Mouse (Mus musculus) forebrain, embryonic 10.5 days (tissue): Measurements from ENCODE around the gene Capn12. TPM values are rescaled to one million over a fixed set of nuclear protein-coding genes. Genes with fewer than 3 reads are reported as not detected.
"Not testable (repeated sequence)": the region's sequence is repeated elsewhere in the genome, so short reads cannot be mapped to it uniquely, and the experiment has no call there.

Source experiments
- DNase-seq: peaks from one replicate; pipeline ENCODE4 v3.0.0-alpha.2; 2017; ENCODE audit warnings: low spot score; ENCODE audit errors: extremely low spot score
- H3K27ac ChIP-seq: fragments of 300-500 bp; sonication (generic); 2 replicates; pipeline ENCODE4 v1.5.1; 2016; ENCODE audit warnings: mild to moderate bottlenecking
- H3K27me3 ChIP-seq: fragments of 300-500 bp; sonication (generic); 2 replicates; pipeline ENCODE4 v1.6.1; 2016; ENCODE audit warnings: mild to moderate bottlenecking; ENCODE audit not compliant: poor library complexity, severe bottlenecking
- H3K36me3 ChIP-seq: fragments of 300-500 bp; sonication (generic); replicated peaks from 2 replicates; pipeline ENCODE4 v1.6.1; 2016; ENCODE audit warnings: mild to moderate bottlenecking, moderate library complexity
- H3K4me1 ChIP-seq: fragments of 300-500 bp; sonication (generic); 2 replicates; pipeline ENCODE4 v1.6.1; 2016
- H3K4me3 ChIP-seq: fragments of 300-500 bp; sonication (generic); 2 replicates; pipeline ENCODE4 v1.5.1; 2016; ENCODE audit warnings: mild to moderate bottlenecking, moderate library complexity
- H3K9me3 ChIP-seq: fragments of 300-500 bp; sonication (generic); 2 replicates; pipeline ENCODE4 v1.6.1; 2016; ENCODE audit warnings: mild to moderate bottlenecking, moderate library complexity
- WGBS: fragments of 180-500 bp; shearing (Covaris S2); methylation state at CpG from one replicate; pipeline ENCODE4 v1.1.7; 2016; 5-methylcytosine and 5-hydroxymethylcytosine counted together
- polyA plus RNA-seq: library from polyadenylated mRNA; unstranded; fragments of >200 nt; fragmentation: Nextera tagmentation; extraction: Ambion mirVana; gene quantifications from 2 replicates; pipeline ENCODE4 v1.2.1, GENCODE M21; 2016

The Capn12 gene
- polyA plus RNA-seq, 1 experiment from 2014 or later = 0.21 TPM

DNA sequence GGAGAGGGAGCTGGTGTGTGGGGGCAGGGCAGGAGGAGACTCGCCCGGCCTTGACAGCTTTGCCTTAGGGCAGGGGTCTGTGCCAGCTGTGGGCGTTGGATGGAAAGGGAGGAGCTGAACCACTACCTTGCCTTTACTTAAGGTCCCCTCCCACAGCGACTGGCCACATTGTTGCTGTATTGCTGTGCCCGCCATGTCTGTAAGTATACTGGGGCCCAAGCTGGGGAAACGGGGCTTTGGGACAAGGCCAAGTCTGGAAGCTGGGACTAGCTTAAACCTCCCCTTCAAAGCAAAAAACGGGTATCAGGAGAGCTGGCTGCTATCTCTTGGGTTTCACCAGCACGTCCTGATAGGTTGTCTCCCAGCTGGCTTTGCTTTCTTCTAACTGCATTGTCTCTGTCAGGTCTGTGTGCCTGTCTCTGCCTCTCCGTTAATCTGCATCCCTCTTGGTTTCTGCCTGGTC, 16.9 kb upstream of the Capn12 start:
- Histone ChIP-seq H3K4me3 (no peak overlapping the region; the same call in 1 of the 2 replicates), H3K36me3 (no peaks in the 10 kb centered on the region), H3K9me3 (peaks cover 6% of the 10 kb centered on the region; the same call in 1 of the 2 replicates), H3K27ac (peak overlapping the region; percentile 40), H3K27me3 (peaks cover 10% of the 10 kb centered on the region; the same call in 1 of the 2 replicates), H3K4me1 (peaks cover 32% of the 10 kb centered on the region)
- 52% methylated on average over 9 of the region's 9 CpGs for WGBS
- no peak for DNase-seq

GRCm38 (mm10) chr7:28865481-28866300, 15.5 kb upstream of the Capn12 start:
- DNase-seq = peak; percentile 67
- WGBS = 49% methylated on average over 33 of the region's 33 CpGs
- peaks cover 10% of the 10 kb centered on the region; the same call in 1 of the 2 replicates for H3K27me3 ChIP-seq
- H3K36me3 ChIP-seq = no peaks in the 10 kb centered on the region
- H3K27ac ChIP-seq = peak overlapping the region; percentile 68
- H3K4me1 ChIP-seq = peaks cover 32% of the 10 kb centered on the region
- peaks cover 4% of the 10 kb centered on the region; the same call in 1 of the 2 replicates for H3K9me3 ChIP-seq
- peak overlapping the region; percentile 40 for H3K4me3 ChIP-seq

DNA sequence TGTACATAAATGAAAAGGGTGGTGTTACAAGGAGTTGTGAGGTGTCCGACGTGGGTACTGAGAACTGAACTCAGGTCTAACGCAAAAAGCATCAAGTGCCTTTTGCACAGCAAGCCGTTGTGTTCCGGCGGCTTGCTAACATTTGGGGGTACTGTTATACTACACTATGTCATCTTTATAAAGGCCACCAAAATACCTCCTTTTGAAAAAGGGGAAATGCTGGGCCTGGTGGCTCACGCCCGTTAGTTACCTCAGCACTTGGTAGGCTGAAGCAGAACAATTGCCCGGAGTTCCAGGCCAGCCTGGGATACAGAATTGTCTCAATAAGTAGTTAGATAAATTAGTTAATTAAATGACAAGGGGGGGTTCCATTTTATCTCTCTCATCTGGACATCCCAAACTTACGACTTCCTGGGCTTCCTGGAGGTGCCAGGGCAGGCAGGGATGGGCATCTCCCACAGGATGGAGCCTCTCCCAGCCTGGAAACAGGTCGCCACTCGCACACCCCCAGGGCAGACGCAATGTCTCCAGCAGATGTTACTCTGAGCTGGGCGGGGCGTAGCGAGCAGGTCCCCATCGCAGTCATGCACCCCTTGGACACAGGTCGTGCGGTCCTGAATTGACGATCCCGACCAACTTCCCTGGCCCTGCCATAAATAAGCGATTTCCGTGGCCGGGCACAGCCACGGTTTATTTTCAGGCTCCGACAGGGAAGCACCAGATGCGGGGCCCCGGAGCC, 14.3 kb upstream of the Capn12 start:
- H3K4me1 ChIP-seq = peaks cover 32% of the 10 kb centered on the region
- H3K36me3 ChIP-seq = no peaks in the 10 kb centered on the region
- no peak for DNase-seq
- peak overlapping the region; percentile 51; the same call in 1 of the 2 replicates for H3K27ac ChIP-seq
- peaks cover 10% of the 10 kb centered on the region; the same call in 1 of the 2 replicates for H3K27me3 ChIP-seq
- H3K4me3 ChIP-seq = peak overlapping the region; percentile 20; the same call in 1 of the 2 replicates
- no peaks in the 10 kb centered on the region for H3K9me3 ChIP-seq
- 91% methylated on average over 28 of the region's 28 CpGs for WGBS

- Histone ChIP-seq H3K27ac (peak overlapping the region; percentile 51; the same call in 1 of the 2 replicates), H3K4me3 (peak overlapping the region; percentile 20), H3K4me1 (peaks cover 32% of the 10 kb centered on the region), H3K27me3 (peaks cover 10% of the 10 kb centered on the region; the same call in 1 of the 2 replicates)
- H3K9me3 ChIP-seq, H3K36me3 ChIP-seq: not testable (repeated sequence)
- 32% methylated on average over 23 of the region's 23 CpGs for WGBS
- peak; percentile 71 for DNase-seq
Measured at GRCm38 (mm10) chr7:28867508-28868340, 13.5 kb upstream of the Capn12 start.

DNA sequence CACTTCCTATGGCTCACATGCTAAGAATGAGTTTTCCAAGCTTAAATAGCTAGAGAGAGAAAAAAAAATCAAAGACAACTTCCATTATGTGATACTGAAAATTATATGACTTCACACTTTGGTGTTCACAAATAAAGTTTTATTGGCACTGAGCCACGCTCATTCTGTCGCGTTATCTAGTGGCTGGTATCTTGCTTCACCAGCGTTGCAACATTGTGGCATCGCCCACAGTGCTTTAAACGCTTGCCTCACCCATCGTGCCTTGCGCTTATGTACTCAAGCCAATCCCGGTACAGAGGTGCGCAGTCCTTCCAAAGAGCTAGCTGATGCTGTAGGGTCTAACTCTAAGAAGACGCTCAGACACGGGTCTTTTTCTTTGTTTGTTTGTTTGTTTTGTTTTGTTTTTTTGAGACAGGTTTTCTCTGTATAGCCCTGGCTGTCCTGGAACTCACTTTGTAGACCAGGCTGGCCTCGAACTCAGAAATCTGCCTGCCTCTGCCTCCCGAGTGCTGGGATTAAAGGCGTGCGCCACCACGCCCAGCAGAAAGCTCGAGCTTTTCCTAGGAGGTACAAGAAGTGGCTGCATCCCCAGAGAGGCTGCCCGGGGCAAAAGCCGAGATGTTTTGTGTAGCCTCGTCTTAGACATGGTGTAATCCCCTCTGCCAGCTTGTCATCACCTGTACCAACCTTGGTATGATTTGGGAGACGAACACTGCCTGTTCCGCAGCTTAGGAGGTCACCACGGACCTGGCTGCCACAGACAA, 10.1 kb upstream of the Capn12 start:
- Histone ChIP-seq H3K27me3 (no peaks in the 10 kb centered on the region), H3K27ac (no peak overlapping the region), H3K4me1 (peaks cover 8% of the 10 kb centered on the region), H3K4me3 (no peak overlapping the region), H3K36me3 (no peaks in the 10 kb centered on the region), H3K9me3 (no peaks in the 10 kb centered on the region)
- no peak for DNase-seq
- 87% methylated on average over 24 of the region's 24 CpGs for WGBS

GRCm38 (mm10) chr7:28874565-28874964, 6.7 kb upstream of the Capn12 start:
- H3K27me3 ChIP-seq = no peaks in the 10 kb centered on the region
- no peaks in the 10 kb centered on the region for H3K36me3 ChIP-seq
- WGBS = 78% methylated on average over 2 of the region's 2 CpGs
- H3K27ac ChIP-seq = no peak overlapping the region
- H3K4me1 ChIP-seq = no peaks in the 10 kb centered on the region
- DNase-seq = no peak
- no peak overlapping the region for H3K4me3 ChIP-seq
- no peaks in the 10 kb centered on the region for H3K9me3 ChIP-seq

- H3K9me3 ChIP-seq = no peaks in the 10 kb centered on the region
- no peak overlapping the region for H3K27ac ChIP-seq
- DNase-seq = no peak
- no peaks in the 10 kb centered on the region for H3K36me3 ChIP-seq
- H3K27me3 ChIP-seq = no peaks in the 10 kb centered on the region
- no peak overlapping the region for H3K4me3 ChIP-seq
- H3K4me1 ChIP-seq = peaks cover 6% of the 10 kb centered on the region
- 87% methylated on average over 4 of the region's 4 CpGs for WGBS
Measured at GRCm38 (mm10) chr7:28876099-28876498, 5.1 kb upstream of the Capn12 start.

DNA sequence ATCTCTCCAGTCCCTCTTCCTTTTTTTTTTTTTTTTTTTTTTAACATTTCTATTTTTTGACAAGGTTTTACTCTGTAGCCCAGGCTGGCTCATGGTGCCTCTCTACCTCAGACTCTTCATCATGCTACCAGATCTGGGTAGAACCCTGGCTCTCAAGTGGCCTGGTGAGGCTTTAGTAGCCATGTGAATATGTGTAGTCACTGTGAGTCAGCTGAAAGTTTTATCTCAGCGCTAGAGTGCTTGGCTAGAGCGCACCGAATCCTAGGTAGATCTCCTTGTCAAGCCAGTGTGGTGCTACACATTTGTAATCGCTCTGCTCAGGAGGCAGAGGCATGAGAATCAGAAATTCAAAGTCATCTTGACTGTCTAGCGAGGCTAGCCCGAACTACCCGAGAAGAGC, 4.1 kb upstream of the Capn12 start:
- H3K4me1 ChIP-seq = peaks cover 15% of the 10 kb centered on the region
- H3K36me3 ChIP-seq = no peaks in the 10 kb centered on the region
- no peak overlapping the region for H3K27ac ChIP-seq
- H3K9me3 ChIP-seq = no peaks in the 10 kb centered on the region
- H3K4me3 ChIP-seq = no peak overlapping the region
- H3K27me3 ChIP-seq = no peaks in the 10 kb centered on the region
- WGBS = 89% methylated on average over 7 of the region's 7 CpGs
- no peak for DNase-seq

DNA sequence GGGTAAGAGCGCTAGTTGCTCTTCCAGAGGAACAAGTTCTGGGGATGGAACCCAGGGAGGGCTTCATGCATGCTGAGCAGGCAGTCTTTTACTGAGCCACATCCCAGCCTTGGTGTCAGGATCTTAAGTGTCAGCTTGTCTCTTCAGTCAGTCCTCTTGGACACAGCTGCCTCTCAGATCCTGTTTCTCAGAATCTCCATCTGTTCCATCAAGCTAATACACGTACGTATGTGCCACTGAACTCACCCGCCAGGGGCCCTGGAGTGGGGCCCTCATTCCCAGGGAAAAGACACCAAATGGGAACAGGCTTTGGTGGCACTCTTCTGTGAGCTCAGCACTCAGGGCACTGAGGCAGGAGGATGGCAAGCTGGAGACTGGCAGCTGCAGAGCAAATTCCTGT, 3.4 kb upstream of the Capn12 start:
- H3K4me1 ChIP-seq = peaks cover 15% of the 10 kb centered on the region
- no peaks in the 10 kb centered on the region for H3K27me3 ChIP-seq
- no peak overlapping the region for H3K27ac ChIP-seq
- no peaks in the 10 kb centered on the region for H3K36me3 ChIP-seq
- no peak for DNase-seq
- WGBS = 88% methylated on average over 4 of the region's 4 CpGs
- no peak overlapping the region for H3K4me3 ChIP-seq
- no peaks in the 10 kb centered on the region for H3K9me3 ChIP-seq

GRCm38 (mm10) chr7:28879606-28880005, 1.6 kb upstream of the Capn12 start:
- 79% methylated on average over 7 of the region's 7 CpGs for WGBS
- Histone ChIP-seq H3K4me3 (no peak overlapping the region), H3K27me3 (no peaks in the 10 kb centered on the region), H3K36me3 (no peaks in the 10 kb centered on the region), H3K9me3 (no peaks in the 10 kb centered on the region), H3K4me1 (peaks cover 15% of the 10 kb centered on the region), H3K27ac (no peak overlapping the region)
- DNase-seq = no peak

DNA sequence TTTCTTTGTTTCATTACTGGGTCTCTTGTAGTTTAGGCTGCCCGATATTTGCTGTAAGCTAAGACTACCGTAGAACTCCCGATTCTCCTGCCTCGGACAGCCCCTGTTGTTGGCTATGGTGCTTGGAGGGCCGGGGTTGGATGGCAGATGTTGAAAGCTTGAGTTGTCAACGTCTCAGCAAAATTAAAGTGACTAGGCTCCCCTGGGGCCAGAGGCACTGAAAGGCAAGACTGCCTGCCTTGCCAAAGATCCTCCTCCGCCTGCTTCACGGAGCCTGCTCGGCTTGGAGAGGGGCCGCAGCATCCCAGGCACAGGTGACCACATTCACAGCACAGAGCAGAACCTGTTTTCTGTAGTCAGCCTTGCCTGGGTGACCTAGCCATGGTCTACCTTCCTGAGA, 668 bp upstream of the Capn12 start:
- Histone ChIP-seq H3K9me3 (no peaks in the 10 kb centered on the region), H3K27me3 (no peaks in the 10 kb centered on the region), H3K4me1 (peaks cover 15% of the 10 kb centered on the region), H3K4me3 (no peak overlapping the region), H3K36me3 (no peaks in the 10 kb centered on the region), H3K27ac (no peak overlapping the region)
- WGBS = 86% methylated on average over 10 of the region's 10 CpGs
- no peak for DNase-seq

- Histone ChIP-seq H3K27ac (no peak overlapping the region), H3K4me3 (no peak overlapping the region), H3K27me3 (peaks cover 23% of the 10 kb centered on the region), H3K4me1 (peaks cover 19% of the 10 kb centered on the region), H3K9me3 (no peaks in the 10 kb centered on the region), H3K36me3 (no peaks in the 10 kb centered on the region)
- no peak for DNase-seq
- WGBS = 85% methylated on average over 11 of the region's 11 CpGs
Measured at GRCm38 (mm10) chr7:28883039-28883438, 1.8 kb downstream of the Capn12 start.
